Mouse (Mus musculus) urinary bladder, postnatal 10 days (tissue): Measurements from ENCODE around the gene Usp12.
A peak's percentile ranks its signal among the peaks of the same experiment; 100 is the strongest.

ENCODE experiments used
- DNase-seq: peaks from one replicate; pipeline ENCODE4 v3.0.0; 2022; ENCODE audit warnings: low spot score

Gene Usp12

DNA sequence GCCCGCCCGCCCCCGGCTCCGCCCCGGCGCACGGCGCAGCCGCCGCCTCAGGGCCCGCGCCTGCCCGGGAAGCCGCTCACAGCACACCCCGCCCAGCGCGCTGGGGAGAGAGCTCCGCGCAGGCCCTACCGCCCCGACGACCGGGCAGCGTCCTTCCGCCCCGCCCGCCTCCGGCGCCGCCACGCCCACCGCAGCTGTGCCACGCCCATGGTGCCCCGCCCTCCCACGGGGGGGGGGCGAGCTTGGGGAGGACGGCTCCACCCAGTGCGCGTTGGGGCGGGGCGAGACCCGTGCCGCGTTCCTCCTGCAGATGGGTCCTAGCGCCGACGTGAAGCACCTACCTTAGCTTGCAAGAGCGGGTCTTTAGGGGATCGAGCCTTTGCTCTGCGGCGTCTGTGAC, at the start of gene Usp12:
TSS of gene Usp12 (minus strand) at position 154 of the 400 bp plus-strand sequence.
- DNase-seq = peak; percentile 91

DNA sequence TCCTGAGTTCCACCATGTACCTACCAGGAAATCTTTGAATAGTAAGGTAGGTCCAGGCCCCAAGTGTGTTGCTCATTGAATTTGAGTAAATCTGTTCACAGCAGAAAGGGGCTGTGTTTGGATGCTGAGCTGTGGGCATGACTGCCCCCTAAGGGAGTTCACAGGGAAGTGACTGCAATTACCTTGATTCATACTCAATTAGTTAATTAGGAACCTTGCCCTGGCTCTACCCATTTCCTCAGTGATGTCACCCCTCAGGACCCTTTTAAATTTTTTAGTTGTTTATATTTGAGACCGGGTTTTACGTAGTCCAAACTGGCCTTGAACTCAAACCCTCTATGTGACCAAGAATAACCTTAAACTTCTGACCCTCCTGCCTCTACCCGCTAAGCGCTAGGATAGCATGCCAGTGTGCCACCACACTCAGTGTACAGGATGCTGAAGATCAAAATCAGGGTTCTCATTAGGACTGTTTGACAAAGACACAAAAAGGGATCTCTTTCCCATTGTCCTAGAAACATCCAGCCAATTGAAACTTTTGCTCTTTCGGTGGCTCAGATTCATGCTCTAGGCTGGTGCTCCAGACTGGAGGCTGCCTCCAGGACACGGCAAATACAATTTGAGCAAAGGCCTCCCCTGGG, 49.6 kb upstream of the Usp12 start:
- DNase-seq = no peak

DNA sequence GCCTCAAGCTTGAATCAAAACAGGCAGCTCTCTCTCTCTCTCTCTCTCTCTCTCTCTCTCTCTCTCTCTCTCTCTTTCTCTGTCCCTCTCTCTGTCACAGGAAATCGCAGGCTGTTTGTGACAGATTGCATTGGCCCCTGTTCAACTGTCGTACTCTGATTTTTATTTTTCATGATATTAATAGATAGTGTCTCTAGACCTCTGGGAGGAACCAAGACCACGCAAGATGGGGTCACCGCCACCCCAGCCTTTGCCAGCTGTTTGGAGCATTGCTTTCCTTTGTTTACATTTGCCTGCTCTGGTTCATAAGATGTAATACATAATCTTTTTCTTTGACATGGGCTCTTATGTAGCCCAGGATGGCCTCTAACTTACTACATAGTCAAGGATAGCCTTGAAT, 47.2 kb upstream of the Usp12 start:
- no peak for DNase-seq

DNA sequence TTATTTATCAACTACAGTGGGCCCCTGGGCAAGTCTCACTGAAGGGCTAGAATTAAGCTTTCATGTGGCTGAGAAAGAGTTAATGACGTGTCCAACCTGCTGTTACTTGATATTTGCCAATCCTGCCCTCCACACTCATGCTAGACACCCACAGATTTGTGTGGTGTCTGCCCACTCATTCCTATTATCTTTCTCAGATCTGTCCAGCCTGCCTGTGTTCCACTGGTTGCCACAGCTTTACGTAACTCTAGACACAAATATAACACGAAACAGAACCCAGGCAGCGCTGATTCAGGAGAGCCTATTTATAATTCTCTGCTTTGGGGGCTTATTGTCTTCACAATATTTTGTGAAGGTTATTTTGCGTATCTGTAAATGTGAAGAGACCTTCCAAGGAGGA, 46.5 kb upstream of the Usp12 start:
- no peak for DNase-seq

DNA sequence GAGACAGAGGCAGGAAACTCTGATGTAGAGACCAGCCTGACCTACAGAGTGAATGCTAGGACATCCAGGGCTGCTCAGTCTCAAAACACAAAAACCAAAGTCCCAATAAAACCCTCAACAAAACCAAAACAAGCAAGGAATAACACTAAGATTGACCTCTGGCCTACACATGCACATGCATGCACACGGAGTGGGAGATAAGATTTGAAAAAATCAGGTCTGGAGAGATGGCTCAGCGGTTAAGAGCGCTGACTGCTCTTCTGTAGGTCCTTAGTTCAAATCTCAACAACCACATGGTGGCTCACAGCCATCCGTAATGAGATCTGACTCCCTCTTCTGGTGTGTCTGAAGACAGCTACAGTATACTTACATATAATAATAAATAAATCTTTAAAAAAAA, 45.6 kb upstream of the Usp12 start:
- no peak for DNase-seq

DNA sequence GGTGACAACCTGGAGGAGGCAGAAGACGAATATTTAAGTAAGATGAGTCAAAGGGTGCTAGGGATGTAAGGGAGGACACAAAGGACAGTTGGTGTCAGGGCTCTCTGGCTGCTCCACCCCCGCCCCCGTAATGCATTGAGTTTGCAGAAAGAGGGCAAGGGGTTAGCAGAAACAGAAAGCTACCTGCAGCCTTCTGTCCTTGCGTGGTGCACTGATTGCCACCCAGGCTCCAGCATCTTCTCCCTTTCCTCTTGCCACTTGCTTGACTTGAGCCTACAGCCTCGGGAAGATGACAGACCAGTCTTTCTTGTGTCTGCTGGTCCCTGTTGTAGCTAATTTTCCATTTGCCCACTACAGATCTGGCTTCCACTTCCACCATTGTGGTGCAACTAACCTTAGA, 45.0 kb upstream of the Usp12 start:
- no peak for DNase-seq

DNA sequence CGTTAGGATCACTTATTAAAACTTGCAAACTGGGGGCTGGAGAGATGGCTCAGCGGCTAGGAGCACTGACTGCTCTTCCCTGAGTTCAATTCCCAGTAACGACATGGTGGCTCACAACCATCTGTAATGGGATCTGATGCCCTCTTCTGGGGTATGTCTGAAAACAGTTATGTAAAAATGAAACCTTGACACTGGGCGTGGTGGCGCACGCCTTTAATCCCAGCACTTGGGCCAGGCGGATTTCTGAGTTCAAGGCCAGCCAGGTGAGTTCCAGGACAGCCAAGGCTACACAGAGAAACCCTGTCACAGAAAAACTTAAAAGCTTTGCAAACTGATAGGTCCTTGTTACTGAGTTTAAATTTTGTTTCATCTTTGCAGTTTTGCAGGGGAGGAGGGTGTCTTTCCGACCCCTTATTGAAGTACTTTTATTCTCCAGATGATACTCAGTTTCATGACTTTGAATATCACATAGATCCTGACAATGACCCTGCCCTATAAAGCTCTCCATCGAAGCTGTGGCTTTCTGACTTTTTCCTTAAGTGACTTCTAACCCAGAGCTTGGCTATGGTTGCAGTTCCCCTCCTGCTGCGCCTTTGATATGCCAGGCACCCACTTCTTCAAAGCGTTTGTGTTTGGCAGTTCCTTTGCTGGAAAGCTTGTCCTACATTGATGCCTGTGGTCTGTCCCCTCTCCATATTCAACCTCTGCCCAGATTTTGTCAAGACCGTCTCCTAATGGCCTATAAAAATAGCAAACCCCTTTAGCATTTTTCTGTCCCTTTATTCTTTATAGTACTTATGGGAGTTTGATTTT, 44.2 kb upstream of the Usp12 start:
- no peak for DNase-seq

DNA sequence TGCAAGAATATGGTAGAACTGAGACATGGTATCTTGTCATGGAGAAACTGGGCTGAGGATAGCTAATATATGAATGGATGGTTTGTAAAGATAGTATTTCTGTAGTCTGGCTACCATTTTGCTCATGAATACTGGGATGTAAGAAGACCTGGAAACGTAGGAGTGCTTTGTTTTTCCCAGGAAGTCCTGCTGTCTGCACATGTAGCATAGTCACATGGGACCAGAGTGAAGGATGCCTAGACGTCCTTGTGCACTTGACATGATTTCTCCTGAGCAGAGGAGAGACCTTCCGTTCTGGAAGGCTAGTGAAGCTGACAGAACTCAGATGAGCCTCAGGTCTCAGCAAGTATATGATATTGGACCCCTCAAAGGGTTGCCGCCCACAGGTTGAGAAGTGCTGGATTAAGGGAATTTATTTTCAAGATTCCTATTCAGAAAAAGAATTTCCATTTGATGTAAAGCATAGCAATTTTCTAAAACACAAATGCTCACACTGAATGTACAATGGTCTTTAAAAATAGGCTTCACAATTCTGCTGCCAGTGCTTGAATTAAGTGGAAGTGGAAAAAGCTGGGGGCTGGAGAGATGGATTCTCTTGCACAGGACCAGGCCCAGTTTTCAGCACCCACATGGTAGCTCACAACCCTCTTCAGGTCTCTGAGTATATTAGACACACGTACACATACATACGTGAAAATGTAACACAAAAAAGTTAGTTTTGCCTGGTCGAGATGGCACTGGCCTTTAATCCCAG, 43.3 kb upstream of the Usp12 start:
- DNase-seq = no peak

DNA sequence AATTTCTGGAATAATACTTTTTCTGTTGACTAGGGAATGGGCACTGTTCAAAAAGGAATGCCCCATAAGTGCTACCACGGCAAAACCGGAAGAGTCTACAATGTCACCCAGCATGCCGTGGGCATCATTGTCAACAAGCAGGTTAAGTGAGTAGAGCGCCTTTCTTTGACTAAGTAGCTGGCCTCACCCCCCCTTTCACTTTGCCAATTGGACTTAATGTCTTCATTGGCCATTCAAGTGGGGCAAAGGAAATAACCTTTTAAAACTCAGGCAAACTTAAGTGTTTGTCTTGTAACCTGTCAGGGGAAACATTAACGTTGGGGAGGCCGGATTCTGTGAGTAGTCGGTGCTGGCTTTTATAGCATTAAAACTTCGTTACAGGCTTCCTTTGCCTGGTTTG, 40.2 kb upstream of the Usp12 start:
- DNase-seq = no peak

DNA sequence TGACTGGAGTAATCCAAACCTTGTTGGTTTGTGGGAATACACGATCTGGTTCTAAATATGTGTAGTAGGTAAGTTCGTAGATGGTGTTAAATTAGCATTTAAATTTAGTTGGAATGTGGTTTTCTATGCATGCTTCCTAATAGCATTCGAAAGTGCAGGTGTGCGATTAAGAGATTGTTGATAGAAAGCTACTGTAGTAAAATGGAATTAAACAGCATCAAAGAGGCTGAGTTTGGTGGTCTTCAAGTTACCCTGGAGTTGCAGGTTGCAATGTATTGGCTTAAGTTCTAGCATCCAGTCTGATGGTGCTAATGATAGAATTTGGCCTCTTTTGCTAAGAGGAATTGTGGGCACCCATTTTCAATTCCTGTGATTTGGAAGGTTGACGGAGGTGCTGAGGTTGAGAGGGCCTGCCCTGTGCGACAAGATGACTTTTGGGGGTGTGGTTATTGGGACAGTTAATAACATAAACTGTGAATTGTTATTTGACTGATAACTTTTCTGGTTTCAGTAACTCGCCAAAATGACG, 38.9 kb upstream of the Usp12 start:
- DNase-seq = no peak

DNA sequence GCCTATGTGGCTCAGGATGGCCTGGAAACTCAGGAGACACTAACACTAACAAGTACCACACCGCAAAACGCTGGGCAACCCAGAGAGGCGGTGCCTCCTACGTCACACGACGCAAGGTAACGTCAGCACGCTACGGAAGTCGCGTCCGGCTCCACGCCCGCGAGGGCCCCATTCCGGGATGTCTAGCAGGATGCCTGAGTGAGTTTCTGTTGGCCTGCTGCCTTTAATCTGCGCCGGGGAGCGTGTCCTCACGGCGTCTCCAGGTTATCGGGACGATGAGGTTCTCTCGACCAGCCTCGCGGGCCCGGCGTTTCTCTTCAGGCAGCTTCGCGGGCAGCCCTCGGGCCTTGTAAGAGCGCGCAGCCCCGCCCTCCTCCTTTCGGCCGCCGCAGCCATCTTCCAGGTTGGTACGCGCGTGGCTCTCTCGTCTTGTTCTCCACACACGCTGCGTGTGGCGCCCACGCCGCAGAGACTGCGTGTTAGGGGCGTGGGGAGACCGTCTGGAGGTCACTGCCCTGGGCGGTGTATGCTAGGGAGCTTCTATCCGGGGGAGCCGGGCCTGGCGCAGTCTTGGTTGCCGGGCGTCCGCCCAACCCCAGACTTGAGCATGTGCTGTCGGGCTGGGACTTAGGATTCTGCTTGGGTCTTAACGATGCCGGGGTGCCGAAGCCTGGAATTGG, 38.1 kb upstream of the Usp12 start, which contains the start of gene Rpl21:
TSS of gene Rpl21 (plus strand) at position 122 of the 680 bp plus-strand sequence.
- DNase-seq = peak; percentile 70

DNA sequence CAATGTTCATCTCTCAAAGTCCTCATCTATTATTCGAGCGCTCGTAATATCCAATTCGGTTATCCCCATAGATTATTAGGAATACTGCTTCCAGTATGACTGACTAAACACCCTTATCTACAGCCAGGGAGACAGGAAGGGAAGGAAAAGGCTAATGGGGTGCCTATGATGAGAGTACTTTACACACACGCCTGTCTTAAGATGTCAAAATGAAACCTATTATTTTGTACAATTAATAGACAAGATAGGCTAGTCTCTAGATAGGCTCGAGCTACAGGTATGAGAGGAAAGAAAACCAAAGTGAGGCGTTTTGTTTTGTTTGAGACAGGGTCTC, 37.6 kb upstream of the Usp12 start:
- no peak for DNase-seq

DNA sequence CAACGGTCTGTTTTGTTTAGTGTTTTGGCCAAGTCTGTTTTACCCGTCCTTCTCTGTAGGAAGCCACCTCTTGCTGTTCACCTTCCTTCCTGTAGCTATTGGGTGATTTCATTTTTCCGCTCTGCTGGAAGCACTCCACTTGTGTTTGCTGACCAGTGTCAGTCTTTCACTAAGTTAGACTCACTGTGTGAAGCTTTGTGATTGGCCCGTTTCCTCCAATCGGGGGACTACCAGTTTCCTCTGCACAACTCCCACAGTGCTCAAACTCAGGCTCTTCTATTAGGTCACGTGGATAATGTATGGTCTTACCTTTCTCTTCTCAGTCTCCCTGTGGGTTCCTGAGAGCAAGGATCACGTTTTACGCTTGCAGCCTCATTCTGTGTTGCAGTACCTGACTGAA, 34.7 kb upstream of the Usp12 start:
- DNase-seq = no peak

DNA sequence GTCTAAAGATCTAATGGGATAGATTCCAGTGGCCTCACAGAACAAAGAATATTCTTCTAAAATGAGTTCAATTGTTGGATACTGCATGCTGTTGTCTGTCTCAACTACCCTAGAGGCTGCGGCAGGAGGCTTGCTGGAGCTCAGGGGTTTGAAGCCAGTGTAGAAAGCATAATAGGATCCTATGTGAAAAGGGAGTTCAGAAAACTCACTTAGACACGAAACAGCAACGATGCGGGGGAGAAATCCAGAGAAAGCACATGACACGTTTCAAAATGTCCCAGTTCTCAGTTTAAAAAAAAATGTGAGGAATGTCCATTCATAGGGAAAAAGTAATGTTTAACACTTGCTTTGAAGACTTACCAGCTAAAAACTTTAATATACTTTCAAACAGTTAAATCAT, 28.2 kb upstream of the Usp12 start:
- no peak for DNase-seq

DNA sequence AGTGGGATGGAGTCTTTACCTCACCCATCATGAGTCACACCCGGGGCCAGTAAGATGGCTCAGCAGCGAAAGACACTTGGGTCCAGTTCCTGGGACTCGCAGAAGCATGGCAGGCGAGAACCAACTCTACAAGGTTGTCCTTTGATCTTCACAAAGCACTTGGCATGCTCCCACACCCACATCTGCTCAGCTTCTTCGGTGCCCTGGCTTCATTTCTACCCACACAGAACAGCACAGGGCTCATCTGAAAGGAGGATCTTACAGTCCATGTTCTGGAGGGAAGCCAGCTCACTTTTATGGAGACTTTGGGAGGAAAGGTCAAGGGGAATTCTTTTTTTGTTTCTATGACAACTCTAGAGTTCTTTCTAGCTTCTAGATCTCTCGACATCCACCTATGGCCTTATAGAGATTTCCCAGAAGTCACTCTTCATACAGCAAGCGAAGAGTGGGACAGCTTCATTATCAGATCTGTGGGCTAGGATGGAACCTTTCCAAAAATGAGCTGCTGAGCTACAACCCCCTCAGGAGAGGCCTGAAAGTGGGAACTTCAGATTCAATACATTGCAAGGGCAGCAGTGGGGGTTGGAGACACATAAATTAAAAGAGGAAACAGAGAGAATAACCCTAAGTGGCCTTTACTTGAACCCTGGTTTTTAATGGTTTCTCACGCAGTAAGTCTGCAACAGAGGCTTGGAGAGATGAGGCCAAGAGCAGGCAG, 24.3 kb upstream of the Usp12 start:
- DNase-seq = no peak

DNA sequence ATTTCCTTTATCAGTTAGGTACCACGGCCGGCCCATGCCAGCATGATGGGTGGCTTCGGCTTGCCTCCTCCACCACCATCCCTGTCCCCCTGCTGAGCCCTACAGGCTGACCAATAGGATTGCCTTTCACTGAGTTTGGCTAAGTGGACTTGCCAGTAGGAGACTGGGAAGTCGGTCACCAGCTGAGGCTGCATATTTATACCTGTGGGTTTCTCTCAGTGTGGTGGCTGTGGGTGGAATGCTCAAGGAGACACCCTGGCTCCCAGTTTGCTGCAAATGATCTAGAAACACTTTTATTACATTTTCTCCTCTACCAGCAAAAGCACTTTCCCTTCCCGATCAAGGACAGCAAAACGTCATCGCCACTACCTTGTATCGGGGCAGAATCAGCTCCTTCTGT, 22.8 kb upstream of the Usp12 start:
- DNase-seq = no peak

DNA sequence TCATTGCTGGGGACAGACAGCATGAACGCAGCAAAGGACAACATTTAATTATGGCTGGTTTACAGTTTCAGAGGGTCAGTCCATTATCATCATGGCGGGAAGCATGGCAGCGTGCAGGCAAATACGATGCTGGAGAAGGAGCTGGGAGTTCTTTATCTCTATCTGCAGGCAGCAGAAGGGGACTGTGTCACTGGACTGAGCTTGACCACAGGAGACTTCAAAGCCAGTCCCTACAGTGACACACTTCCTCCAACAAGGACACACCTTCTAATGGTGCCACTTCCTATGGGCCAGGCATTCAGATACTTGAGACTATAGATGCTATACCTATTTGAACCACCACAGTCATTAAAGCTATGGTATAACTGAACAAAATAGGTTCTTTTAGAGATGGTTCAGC, 20.6 kb upstream of the Usp12 start:
- no peak for DNase-seq

DNA sequence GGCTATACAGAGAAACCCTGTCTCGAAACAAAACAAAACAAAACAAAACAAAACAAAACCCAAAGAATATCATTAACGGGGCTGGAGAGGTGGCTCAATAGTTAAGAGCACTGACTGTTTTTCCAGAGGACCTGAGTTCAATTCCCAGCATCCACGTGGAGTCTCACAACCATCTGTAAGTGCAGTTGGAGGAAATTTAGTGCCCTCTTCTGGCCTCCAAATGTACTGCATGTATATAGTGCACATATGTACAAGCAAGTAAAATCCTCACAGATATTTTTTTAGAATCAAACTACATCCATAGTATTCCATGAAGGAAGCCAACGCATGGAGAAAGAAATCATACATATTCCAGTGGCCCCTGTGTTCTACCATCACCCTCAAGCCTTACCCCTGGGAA, 18.6 kb upstream of the Usp12 start:
- DNase-seq = no peak

DNA sequence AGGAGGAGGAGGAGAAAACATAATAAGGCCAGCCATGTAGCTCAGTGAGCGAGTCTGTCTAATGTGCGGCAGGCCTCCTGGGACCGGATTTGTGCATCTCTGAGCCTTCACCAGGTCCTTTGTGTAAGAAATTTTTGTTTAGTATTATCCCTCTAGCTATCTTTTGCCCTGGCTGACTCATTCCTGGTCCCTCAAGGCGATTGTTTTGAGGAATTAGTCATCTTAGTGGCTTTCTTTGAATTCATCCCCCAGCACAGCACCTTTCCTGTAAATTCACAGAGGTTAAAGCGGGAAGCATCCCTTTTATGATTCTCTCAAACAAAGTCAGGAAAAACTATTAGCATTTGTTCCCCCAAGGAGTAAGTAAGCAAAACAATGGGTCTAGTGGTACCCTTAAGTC, 18.1 kb upstream of the Usp12 start:
- no peak for DNase-seq

DNA sequence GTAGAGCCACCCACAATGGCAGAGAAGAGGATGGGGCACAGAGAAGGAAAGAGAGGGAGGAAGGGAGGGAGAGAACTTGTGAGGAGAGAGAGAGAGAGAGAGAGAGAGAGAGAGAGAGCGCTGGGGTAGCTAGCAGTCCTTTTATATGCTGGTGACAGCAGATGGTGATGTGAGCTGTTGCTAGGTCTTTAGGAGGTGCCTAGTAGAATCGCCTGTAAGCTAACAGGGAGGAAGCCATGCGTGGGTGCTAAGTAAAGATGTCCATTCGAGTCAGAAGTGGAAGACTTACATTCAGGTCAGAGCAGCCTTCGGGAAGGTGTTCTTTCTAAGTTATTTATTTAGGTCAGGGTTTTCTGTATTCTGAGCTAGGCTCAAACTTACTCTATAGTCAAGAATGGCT, 15.1 kb upstream of the Usp12 start:
- no peak for DNase-seq

DNA sequence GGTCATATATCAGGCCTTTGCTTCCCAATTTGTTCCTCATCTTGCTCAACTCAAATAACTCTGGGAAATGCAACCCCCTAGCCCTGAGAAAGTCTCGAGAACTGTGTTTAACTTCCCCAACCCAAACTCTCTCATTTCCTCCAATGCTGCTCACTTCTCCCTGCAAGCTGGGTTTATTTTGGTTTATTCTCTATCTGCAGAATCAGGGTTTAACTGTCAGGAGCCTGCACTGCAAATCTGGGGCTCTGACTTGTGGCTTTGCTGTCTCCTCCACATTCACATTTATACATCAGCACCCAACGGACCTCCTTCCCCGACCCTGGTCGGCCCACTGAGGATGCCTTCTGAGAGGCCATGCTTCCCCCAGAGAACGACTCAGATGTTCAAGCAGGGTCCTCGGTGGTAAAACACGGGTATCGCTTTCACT, 11.2 kb upstream of the Usp12 start:
- DNase-seq = no peak

DNA sequence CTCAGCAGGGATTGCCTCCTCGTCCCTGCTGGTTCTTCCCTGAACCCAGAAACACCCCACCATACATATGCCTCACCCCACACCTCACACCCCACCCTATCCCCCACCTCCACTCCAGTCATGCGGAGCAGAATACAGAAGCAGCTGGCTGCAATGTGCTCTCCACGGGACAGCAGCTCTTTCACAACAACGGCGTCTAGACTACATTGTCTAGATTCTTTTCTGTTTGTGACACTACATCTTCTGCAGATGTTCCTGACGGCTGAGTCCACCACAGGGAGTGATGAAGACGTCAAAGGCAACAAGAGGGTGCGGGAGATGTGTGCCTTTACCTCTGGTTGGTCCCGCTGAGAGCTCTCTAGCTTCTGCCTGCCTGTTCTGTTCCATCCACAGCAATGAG, 3.2 kb upstream of the Usp12 start:
- no peak for DNase-seq
